Mouse (Mus musculus): ENCODE results near the gene Slc36a1.

The Slc36a1 gene

DNA sequence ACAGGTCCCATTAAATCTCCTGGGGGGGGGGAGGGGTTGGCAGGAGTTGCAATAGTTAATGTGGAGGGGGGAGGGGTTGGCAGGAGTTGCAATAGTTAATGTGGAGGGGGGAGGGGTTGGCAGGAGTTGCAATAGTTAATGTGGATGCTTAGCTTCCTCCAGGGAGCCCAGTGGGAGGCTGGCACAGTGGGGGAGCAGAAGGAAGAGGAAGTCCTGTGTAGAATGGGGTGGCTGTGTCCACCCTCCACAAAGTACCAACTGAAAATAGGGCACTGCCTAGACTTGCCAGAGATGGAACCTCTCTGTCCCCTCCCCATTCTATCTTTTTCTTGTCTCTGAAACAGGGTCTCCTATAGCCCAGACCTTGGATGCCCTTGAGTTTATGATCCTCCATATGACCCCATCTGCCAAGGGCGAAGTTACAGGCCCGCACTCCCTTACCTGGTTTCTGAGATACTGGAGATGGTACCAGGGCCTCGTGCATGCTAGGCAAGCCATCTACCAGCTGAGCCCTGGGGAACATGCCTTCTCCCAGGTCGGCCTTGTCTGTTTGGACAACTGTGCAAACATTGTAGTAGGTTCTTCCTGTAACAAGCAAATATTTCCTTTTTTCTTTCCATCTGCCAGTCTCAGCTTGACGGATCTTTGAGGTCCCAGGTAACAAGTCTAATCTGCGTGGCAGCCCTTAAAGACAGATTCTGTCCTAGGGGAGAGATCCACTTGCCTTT lies 5.6 kb downstream of the Slc36a1 start:
- no peak for DNase-seq

- DNase-seq: no peak
These were observed 9.4 kb downstream of the Slc36a1 start for GRCm38 (mm10) chr11:55213518-55213917.

DNA sequence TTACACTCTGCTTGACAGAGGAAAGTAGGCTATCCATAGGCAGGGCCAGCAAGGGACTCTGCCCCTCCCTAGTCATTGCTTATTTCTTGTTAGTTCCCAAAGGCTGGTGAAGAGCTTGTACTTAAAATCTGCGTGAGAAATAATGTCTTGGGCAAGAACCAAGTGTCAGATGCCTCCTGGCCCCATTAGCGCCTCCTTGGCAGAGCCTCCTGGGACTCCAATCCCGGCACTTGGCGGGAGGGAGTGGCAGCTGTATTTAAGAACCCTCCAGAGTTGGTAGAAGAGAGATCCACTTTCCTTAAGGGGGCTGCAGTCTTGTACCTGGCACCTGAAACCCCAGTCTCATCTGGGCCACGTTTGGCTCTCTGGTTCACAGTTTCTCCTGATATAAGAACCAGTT lies 10.0 kb downstream of the Slc36a1 start:
- DNase-seq: peak; percentile 26 to 29

DNA sequence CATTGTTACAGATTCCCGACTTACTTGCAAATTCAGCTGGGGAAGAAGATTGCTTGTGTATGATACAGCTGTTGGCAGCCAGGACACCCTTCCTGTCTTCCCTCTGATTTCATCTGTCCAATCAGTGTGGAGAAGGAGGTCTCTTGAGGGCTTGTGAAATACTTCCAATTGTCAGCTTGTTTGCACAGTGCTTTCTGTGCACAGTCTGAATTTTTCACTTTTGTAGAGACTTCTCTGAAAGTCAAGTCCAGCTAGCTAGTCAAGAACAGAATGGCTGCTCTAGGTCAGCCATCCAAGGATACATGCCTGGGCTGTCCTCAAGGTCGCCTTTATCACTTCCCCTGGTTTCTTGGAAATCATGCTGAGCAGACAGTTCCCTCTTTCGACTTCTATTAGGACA lies 10.8 kb downstream of the Slc36a1 start:
- peak; percentile 17 to 41 for DNase-seq

- DNase-seq: no peak
These were observed 11.9 kb downstream of the Slc36a1 start for GRCm38 (mm10) chr11:55216061-55216460.

- no peak for DNase-seq
These were observed 12.7 kb downstream of the Slc36a1 start for GRCm38 (mm10) chr11:55216830-55217229.

DNA sequence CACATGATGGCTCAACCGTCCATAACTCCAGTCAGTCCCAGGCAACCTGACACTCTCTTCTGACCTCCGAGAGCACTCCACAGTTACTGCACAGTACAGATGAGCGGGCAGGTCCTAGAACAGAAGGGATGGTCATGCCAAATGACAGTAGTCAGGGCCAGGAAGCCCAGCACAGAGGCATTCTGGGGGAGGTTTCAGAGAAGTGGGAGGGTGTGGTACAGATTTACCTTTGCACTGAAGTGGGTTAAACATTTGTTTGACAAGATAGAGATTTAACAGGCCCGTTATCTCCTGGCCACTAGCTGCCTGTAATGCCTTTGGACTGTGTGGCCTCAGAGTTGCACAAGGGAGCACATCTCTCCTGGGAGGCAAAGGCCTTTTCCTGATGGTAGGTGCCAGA lies 13.3 kb downstream of the Slc36a1 start:
- DNase-seq: no peak

DNA sequence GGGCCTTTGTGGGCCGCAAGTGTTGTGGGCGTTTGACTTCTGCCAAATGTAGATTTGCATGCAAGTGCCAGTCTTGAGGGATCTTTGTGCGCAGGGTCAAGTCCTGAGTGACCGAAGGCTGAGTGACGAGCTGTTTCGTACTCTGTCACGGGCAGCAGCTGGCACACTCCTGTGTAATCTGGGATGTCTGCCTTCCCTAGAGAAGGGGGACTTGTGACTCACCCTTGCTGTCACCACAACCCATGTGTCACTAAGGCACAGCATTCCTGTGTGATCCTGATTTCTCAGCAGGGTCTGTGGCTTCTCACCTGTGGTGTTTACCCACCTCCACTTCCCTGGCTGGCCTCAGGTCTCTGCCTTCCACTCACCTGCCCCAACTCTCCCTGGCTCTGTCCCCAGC lies 13.7 kb downstream of the Slc36a1 start:
- DNase-seq: no peak

DNA sequence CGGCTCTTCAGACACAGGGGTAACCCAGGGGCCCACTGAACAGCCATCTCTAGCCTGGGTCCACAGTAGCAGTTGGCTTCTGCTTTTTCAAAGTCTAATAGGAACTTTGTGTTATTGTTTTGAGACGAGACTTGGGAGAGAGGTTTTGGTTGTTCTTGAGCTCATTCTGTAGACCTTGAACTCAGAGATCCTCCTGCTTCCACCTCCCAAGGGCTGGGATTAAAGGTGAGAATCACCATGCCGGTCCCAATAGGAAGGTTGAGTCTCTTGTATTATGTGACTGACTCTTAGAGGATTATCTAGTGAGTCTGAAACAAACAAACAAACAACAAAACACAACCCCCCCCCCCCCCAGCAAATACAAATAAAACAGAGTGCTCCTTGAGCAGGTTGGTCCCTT lies 14.3 kb downstream of the Slc36a1 start:
- no peak for DNase-seq

- DNase-seq: no peak
These were observed 17.2 kb downstream of the Slc36a1 start for GRCm38 (mm10) chr11:55221306-55221705.

GRCm38 (mm10) chr11:55231034-55231433 lies 26.9 kb downstream of the Slc36a1 start:
- no peak for DNase-seq

DNA sequence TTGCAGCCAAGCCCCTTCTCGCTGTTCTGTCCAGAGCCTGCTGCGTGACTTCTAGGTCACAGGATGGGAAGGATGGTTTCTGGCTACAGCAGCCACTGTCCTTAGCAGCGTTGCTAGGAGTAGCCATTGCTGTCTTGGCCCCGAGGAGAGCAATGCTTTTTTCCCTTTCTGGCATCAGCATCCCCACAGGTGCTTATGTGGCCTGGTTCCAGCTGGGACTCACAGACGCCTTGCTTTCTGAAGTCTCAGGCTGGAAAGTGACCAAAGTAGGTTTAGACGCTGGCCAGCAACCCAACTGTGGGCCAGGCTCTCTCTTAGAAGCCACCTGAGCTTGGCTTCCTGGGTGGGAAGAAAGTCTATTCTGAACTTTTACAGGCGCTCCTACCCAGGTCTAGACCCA lies 30.1 kb downstream of the Slc36a1 start:
- DNase-seq: no peak

- no peak for DNase-seq
These were observed 30.6 kb downstream of the Slc36a1 start for GRCm38 (mm10) chr11:55234791-55235190.

GRCm38 (mm10) chr11:55236815-55237214 lies 32.7 kb downstream of the Slc36a1 start:
- no peak for DNase-seq

DNA sequence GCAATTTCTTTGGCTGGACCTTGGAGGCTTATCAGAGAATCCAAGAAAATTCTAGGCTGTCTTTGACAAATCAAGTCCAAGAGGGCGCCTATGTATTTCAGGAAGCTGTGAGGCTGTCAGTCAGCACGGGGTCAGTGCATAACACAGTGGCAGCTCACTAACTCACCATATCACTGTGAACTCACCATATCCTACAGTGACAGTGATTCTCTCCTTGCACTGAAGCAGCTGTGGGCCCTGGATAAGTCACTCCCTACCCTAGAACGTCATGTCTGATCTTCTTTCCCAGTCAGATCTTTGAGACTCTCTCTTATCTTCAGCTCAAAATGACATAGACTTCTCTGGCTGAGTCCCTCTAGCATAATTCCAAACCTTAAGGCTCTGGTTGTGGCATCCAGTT lies 35.3 kb downstream of the Slc36a1 start:
- no peak for DNase-seq

DNA sequence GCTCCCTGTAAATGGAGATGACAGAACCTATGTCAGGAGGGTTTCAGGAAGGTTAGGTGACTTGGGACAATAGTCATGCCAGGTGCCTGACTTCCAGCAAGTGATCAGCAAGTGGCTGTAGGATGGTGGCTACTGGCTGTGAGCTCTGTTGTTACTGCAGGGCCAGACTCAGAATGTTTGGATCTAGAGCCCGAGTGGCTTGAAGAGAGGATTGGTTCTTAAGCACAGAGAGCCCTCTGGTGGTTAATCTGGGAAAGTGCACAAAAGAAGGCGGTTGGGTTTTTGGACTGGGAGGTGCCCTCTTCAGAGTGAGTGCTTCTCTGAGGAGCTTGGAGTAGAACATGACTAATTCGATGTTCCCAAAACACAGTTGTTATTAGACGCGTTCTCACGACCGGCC lies 36.4 kb downstream of the Slc36a1 start:
- peak; percentile 80 to 87 for DNase-seq

DNA sequence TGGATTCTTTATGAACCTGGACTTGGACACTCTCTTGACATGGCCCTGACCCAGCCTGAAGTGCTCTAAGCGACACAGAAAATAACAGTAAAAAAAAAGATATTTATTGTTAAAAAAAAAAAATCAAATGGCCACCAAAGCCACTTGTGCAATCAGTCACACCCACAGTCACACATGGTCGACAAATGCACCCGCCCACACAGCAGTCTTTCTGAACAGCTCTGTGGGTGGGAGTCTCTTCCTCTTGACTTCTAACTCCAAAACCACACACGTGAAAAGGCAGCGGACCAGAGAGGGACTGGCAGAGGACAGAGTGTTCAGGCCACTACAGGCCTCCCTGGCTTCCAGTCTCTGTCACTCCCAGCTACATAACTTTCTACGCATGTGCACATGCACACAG lies 46.4 kb downstream of the Slc36a1 start:
- peak; percentile 7 to 39 for DNase-seq

GRCm38 (mm10) chr11:55253391-55253790 lies 49.2 kb downstream of the Slc36a1 start:
- DNase-seq: no peak

DNA sequence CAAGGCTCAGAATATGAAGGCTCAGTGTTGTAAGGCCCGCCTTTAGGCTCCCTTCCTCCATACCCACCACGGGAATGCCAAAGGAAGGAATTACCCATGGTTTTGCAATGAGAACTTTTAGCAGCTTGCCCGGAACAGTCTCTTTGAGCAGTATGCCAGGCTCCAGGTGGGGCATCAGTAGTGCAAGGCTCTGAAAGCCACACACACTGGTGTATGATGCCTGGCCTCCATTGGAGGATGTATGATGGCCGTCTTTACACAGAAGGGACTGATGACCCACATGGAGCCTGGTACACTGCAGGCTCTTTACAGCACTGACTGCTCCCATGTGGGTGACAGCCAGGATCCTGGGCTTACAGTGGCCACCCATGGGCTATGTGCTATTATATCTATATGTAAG lies 57.0 kb downstream of the Slc36a1 start:
- DNase-seq: no peak

GRCm38 (mm10) chr11:55262000-55262399 lies 57.9 kb downstream of the Slc36a1 start:
- no peak for DNase-seq

DNA sequence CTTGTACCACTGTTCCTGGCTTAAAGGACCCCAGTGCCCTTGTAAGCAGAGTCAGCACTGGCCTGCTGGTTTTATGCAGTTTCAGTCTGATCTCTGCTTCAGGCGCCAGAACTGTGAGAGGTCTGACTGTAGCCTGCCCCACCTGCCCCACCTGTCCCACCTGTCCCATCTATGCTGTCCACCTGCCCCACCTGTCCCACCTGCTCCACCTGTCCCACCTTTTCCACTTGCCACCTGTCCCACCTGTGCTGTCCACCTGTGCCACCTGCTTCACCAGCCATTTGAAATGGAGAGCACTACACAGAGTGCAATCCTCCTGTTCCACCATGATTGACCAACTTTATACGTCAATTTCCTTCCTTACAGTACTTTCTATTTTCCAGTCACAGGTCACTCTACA lies 60.2 kb downstream of the Slc36a1 start:
- no peak for DNase-seq

GRCm38 (mm10) chr11:55265647-55266046 lies 61.5 kb downstream of the Slc36a1 start:
- DNase-seq: no peak

DNA sequence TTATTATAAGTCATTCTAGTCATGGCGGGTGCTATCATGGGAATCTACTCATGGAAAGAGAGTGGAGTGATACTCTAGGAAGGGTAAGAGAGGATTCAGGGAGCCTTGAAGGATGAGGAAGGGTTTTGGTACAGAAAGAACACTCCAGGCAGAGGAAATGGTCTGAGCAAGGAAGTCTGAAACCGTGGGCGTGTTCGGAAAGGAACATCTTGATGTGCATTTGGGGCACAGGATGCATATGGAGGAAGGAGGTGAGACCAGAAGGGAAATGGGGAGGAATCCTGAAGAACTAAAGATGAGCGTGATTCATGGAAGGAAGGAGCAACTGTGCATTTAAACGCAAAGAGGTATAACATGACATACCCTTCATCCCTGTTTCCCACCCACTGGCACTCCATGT lies 64.4 kb downstream of the Slc36a1 start:
- DNase-seq: no peak

GRCm38 (mm10) chr11:55274756-55275155 lies 70.6 kb downstream of the Slc36a1 start:
- DNase-seq: peak in 1 of 2 experiments; percentile 22
